Mouse (Mus musculus) embryonic facial prominence, embryonic 10.5 days (tissue): ENCODE results near the gene Psg16. TPM values are rescaled to one million over a fixed set of nuclear protein-coding genes. Genes with fewer than 3 reads are reported as not detected.

Experiments
- DNase-seq: peaks from one replicate; pipeline ENCODE4 v3.0.0-alpha.2; 2017; ENCODE audit warnings: low spot score
- H3K27ac ChIP-seq: fragments of 300-500 bp; sonication (generic); replicated peaks from 2 replicates; pipeline ENCODE4 v1.5.1; 2016; ENCODE audit warnings: mild to moderate bottlenecking
- H3K27me3 ChIP-seq: fragments of 300-500 bp; sonication (generic); replicated peaks from 2 replicates; pipeline ENCODE4 v1.6.1; 2016; ENCODE audit warnings: low read depth, mild to moderate bottlenecking; ENCODE audit not compliant: poor library complexity, severe bottlenecking
- H3K36me3 ChIP-seq: fragments of 300-500 bp; sonication (generic); replicated peaks from 2 replicates; pipeline ENCODE4 v1.6.1; 2016; ENCODE audit warnings: mild to moderate bottlenecking, moderate library complexity
- H3K4me1 ChIP-seq: fragments of 300-500 bp; sonication (generic); 2 replicates; pipeline ENCODE4 v1.6.1; 2016
- H3K4me3 ChIP-seq: fragments of 300-500 bp; sonication (generic); 2 replicates; pipeline ENCODE4 v1.5.1; 2016; ENCODE audit warnings: mild to moderate bottlenecking, moderate library complexity
- H3K9me3 ChIP-seq: fragments of 300-500 bp; sonication (generic); 2 replicates; pipeline ENCODE4 v1.6.1; 2016; ENCODE audit warnings: mild to moderate bottlenecking
- WGBS: fragments of 180-500 bp; shearing (Covaris S2); methylation state at CpG from one replicate; pipeline ENCODE4 v1.1.7; 2016; 5-methylcytosine and 5-hydroxymethylcytosine counted together
- polyA plus RNA-seq: library from polyadenylated mRNA; unstranded; fragments of >200 nt; fragmentation: Nextera tagmentation; extraction: Ambion mirVana; gene quantifications from 2 replicates; pipeline ENCODE4 v1.2.1, GENCODE M21; 2016

Psg16 gene
- polyA plus RNA-seq, 1 experiment from 2014 or later = 0.10 TPM

GRCm38 (mm10) chr7:17039373-17039772 is 34.5 kb upstream of the Psg16 start:
- peaks cover 10% of the 10 kb centered on the region; the same call in 1 of the 2 replicates for H3K4me1 ChIP-seq
- no peak for DNase-seq
- H3K4me3 ChIP-seq = no peak overlapping the region
- H3K27ac ChIP-seq = no peak overlapping the region
- H3K27me3 ChIP-seq = no peaks in the 10 kb centered on the region
- 93% methylated on average over 7 of the region's 7 CpGs for WGBS
- no peaks in the 10 kb centered on the region for H3K9me3 ChIP-seq
- H3K36me3 ChIP-seq = peaks cover 41% of the 10 kb centered on the region

GRCm38 (mm10) chr7:17045743-17046142 is 28.1 kb upstream of the Psg16 start:
- Histone ChIP-seq H3K27me3 (no peaks in the 10 kb centered on the region), H3K4me3 (no peak overlapping the region), H3K36me3 (peaks cover 26% of the 10 kb centered on the region; the same call in 1 of the 2 replicates), H3K4me1 (no peaks in the 10 kb centered on the region), H3K9me3 (no peaks in the 10 kb centered on the region), H3K27ac (no peak overlapping the region)
- 83% methylated on average over 1 of the region's 1 CpGs for WGBS
- no peak for DNase-seq

DNA sequence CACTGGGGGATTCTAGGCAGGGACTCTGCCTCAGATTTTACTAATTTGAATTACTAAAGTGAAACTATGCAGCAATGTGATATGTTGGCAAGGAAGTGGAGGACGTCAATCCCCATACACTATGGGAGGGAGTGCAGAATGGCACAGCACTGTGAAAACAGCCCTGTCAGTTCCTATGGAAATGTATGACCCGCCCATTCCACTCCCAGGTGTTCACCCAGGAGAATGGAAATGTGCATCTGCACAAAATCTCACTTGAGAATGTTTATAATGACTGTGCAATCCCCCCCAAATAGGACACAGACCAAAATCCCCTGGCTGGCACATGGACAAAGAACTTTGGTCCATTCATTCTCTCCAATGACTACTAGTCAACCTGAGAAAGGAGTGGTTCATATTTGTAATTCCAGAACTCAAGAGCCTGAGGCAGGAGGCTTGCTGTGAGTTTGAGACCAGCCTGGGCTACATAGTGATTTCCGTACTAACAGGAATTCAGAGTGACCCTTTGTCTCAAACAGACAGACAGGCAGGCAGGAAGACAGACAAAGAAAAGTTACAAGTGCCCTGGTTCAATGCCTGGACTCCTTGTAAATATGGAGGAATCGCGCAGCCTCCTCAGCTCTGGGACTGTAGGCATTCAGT is 26.7 kb upstream of the Psg16 start:
- H3K4me3 ChIP-seq = no peak overlapping the region
- no peaks in the 10 kb centered on the region for H3K4me1 ChIP-seq
- peaks cover 19% of the 10 kb centered on the region; the same call in 1 of the 2 replicates for H3K36me3 ChIP-seq
- no peaks in the 10 kb centered on the region for H3K27me3 ChIP-seq
- WGBS = 87% methylated on average over 5 of the region's 5 CpGs
- no peak overlapping the region for H3K27ac ChIP-seq
- no peak for DNase-seq
- no peaks in the 10 kb centered on the region for H3K9me3 ChIP-seq

- no peaks in the 10 kb centered on the region for H3K4me1 ChIP-seq
- H3K27me3 ChIP-seq = no peaks in the 10 kb centered on the region
- H3K9me3 ChIP-seq = no peaks in the 10 kb centered on the region; the same call in 1 of the 2 replicates
- 87% methylated on average over 10 of the region's 10 CpGs for WGBS
- peaks cover 23% of the 10 kb centered on the region; the same call in 1 of the 2 replicates for H3K36me3 ChIP-seq
- DNase-seq = no peak
- H3K27ac ChIP-seq = no peak overlapping the region
- H3K4me3 ChIP-seq = no peak overlapping the region
Observed at GRCm38 (mm10) chr7:17048431-17049190, 25.2 kb upstream of the Psg16 start.

DNA sequence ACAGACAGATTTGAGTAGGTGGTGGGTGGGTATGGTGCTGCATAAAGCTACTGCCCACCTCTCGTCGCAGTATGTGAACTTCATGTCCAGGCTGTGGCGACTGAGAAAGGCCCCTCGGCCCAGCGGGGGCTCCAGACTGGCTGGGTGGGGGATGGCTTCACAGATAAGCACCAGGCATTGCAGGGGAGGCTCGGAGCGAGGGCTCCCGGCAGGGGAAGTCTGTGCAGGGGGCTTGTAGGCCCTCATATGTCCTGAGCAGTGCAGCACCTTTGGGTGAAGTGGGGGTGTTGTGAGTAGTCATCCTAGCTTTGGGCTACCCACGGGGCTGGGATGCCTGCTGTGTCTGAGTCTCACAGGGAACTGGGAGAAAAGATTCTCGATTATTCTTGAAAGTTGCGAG is 23.3 kb upstream of the Psg16 start:
- WGBS = 64% methylated on average over 11 of the region's 11 CpGs
- Histone ChIP-seq H3K36me3 (peaks cover 23% of the 10 kb centered on the region; the same call in 1 of the 2 replicates), H3K27ac (no peak overlapping the region), H3K27me3 (no peaks in the 10 kb centered on the region), H3K4me3 (no peak overlapping the region), H3K9me3 (no peaks in the 10 kb centered on the region; the same call in 1 of the 2 replicates), H3K4me1 (peaks cover under 1% of the 10 kb centered on the region; the same call in 1 of the 2 replicates)
- DNase-seq = no peak

DNA sequence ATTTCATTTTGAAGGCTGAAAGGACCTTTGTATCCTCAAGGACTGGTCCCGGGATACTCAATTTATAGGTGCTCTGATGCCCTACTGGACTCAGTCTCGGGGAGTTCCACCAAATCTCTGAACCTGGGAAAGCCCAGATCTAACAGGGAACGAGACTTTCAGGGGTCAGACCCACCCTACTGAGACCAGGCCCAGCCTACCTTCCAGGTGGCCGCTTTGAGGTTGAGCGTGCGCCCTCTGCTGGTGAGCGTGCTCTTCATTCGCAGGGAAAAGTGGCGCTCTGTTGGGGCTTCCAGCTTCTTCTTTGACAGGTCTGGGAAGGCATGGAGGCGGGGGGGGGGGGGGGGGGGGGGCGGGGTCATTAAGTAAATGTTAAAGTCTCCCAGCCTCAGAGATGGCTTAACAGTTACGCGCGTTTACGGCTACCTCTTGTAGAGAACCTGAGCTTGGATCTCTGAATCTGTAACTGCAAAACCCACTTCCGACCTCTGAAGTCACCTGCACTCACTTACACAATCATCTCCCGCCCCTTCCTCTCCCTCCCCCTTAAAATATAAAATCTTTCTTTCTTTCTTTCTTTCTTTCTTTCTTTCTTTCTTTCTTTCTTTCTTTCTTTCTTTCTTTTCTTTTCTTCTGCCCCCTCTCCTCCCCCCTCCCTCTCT is 22.8 kb upstream of the Psg16 start:
- WGBS = 10% methylated on average over 17 of the region's 17 CpGs
- DNase-seq = peak; percentile 84
- Histone ChIP-seq H3K27me3 (peaks cover 2% of the 10 kb centered on the region; the same call in 1 of the 2 replicates), H3K36me3 (peaks cover 23% of the 10 kb centered on the region; the same call in 1 of the 2 replicates), H3K9me3 (peaks cover 1% of the 10 kb centered on the region; the same call in 1 of the 2 replicates), H3K27ac (no peak overlapping the region), H3K4me3 (no peak overlapping the region), H3K4me1 (peaks cover 6% of the 10 kb centered on the region)

GRCm38 (mm10) chr7:17054325-17054989 is 19.4 kb upstream of the Psg16 start:
- 84% methylated on average over 16 of the region's 16 CpGs for WGBS
- Histone ChIP-seq H3K9me3 (peaks cover 2% of the 10 kb centered on the region; the same call in 1 of the 2 replicates), H3K36me3 (peaks cover 12% of the 10 kb centered on the region; the same call in 1 of the 2 replicates), H3K4me1 (peaks cover 38% of the 10 kb centered on the region), H3K27me3 (peaks cover 8% of the 10 kb centered on the region; the same call in 1 of the 2 replicates), H3K27ac (no peak overlapping the region), H3K4me3 (no peak overlapping the region)
- no peak for DNase-seq

GRCm38 (mm10) chr7:17055287-17055946 is 18.4 kb upstream of the Psg16 start:
- no peak for DNase-seq
- peaks cover 47% of the 10 kb centered on the region for H3K4me1 ChIP-seq
- H3K4me3 ChIP-seq = peak overlapping the region; percentile 67
- peaks cover 8% of the 10 kb centered on the region; the same call in 1 of the 2 replicates for H3K27me3 ChIP-seq
- peaks cover 10% of the 10 kb centered on the region; the same call in 1 of the 2 replicates for H3K36me3 ChIP-seq
- H3K27ac ChIP-seq = no peak overlapping the region
- H3K9me3 ChIP-seq = peaks cover 2% of the 10 kb centered on the region; the same call in 1 of the 2 replicates
- 91% methylated on average over 4 of the region's 4 CpGs for WGBS

- Histone ChIP-seq H3K4me1 (peaks cover 53% of the 10 kb centered on the region), H3K4me3 (peak overlapping the region; percentile 67), H3K36me3 (peaks cover 10% of the 10 kb centered on the region; the same call in 1 of the 2 replicates), H3K9me3 (peaks cover 2% of the 10 kb centered on the region; the same call in 1 of the 2 replicates), H3K27ac (peak overlapping the region; percentile 82), H3K27me3 (peaks cover 14% of the 10 kb centered on the region)
- WGBS = under 1% methylated on average over 42 of the region's 42 CpGs
- DNase-seq = peak; percentile 85
Observed at GRCm38 (mm10) chr7:17056081-17056581, 17.7 kb upstream of the Psg16 start.

- Histone ChIP-seq H3K4me1 (peaks cover 60% of the 10 kb centered on the region), H3K27me3 (peaks cover 21% of the 10 kb centered on the region), H3K36me3 (peaks cover 10% of the 10 kb centered on the region; the same call in 1 of the 2 replicates), H3K4me3 (peak overlapping the region; percentile 67), H3K27ac (peak overlapping the region; percentile 82), H3K9me3 (peaks cover 2% of the 10 kb centered on the region; the same call in 1 of the 2 replicates)
- 37% methylated on average over 14 of the region's 14 CpGs for WGBS
- peak; percentile 47 for DNase-seq
Observed at GRCm38 (mm10) chr7:17056601-17057523, 17.0 kb upstream of the Psg16 start.
